ENCODE assay signal across 13 mouse cellular contexts in genomic region chr2:167611287-167611686, GRCm38 (mm10). TPM values are rescaled to one million over a fixed set of nuclear protein-coding genes. Genes with fewer than 3 reads are reported as not detected.
DNase-seq lines count a peak whose midpoint lies in the region; ATAC-seq and TF ChIP-seq lines count a peak whose summit lies in the region.
"Had no signal": no experiment of that assay in that cellular context is flagged by ENCODE, and none has a peak within 500 bp of the region (broad histone marks: within the 10 kb centered on the region; RNA-seq: fewer than 3 reads in every experiment).

No protein-coding gene starts in this region.

- H3K4me3 ChIP-seq in embryonic facial prominence, embryonic 14.5 days (ENCODE audit: low read depth, low read length), result no peak overlapping the region
- H3K4me3 ChIP-seq in embryonic facial prominence, embryonic 10.5 days, result no peak overlapping the region
- H3K4me3 ChIP-seq in liver, embryonic 11.5 days (ENCODE audit: low read depth, low read length), result no peak overlapping the region
- H3K4me3 ChIP-seq in liver, postnatal 0 days (ENCODE audit: low read depth, low read length), result no peak overlapping the region
- H3K4me3 ChIP-seq in hindbrain, embryonic 10.5 days, result no peak overlapping the region
- H3K4me3 ChIP-seq: forebrain, embryonic 13.5 days; heart, embryonic 15.5 days had no signal

- WGBS in embryonic facial prominence, embryonic 14.5 days, result 92% methylated on average over 10 of the region's 10 CpGs
- WGBS in embryonic facial prominence, embryonic 10.5 days, result 92% methylated on average over 10 of the region's 10 CpGs
- 71% methylated on average over 10 of the region's 10 CpGs for WGBS in liver, embryonic 11.5 days
- 80% methylated on average over 10 of the region's 10 CpGs for WGBS in liver, postnatal 0 days (ENCODE audit: insufficient replicate concordance)
- 89% methylated on average over 10 of the region's 10 CpGs for WGBS in hindbrain, embryonic 10.5 days

- no peak overlapping the region for H3K4me2 ChIP-seq in embryonic facial prominence, embryonic 14.5 days (ENCODE audit: low read depth, low read length)
- H3K4me2 ChIP-seq in liver, embryonic 11.5 days, result no peak overlapping the region
- no peak overlapping the region for H3K4me2 ChIP-seq in liver, postnatal 0 days (ENCODE audit: low read depth, low read length)
- H3K4me2 ChIP-seq: forebrain, embryonic 13.5 days; heart, embryonic 15.5 days had no signal

- H3K9ac ChIP-seq in embryonic facial prominence, embryonic 14.5 days (ENCODE audit: low read depth, low read length), result no peak overlapping the region
- H3K9ac ChIP-seq in liver, embryonic 11.5 days (ENCODE audit: low read depth, low read length), result no peak overlapping the region
- no peak overlapping the region for H3K9ac ChIP-seq in liver, postnatal 0 days (replicated peaks)
- H3K9ac ChIP-seq: forebrain, embryonic 13.5 days; heart, embryonic 15.5 days had no signal

- TF ChIP-seq EP300 in liver, postnatal 0 days (IDR thresholded peaks at IDR 0.05; ENCODE audit: low read depth), result no peak

- DNase-seq in embryonic facial prominence, embryonic 14.5 days (ENCODE audit: low spot score), result peak; percentile 16
- DNase-seq in embryonic facial prominence, embryonic 10.5 days (ENCODE audit: low spot score), result no peak
- DNase-seq in liver, embryonic 11.5 days (ENCODE audit: low spot score), result no peak
- DNase-seq in liver (no peak), ZHBTc4 (ENCODE audit: low read depth, low spot score) (peak; percentile 42)
- DNase-seq in liver, postnatal 0 days, result no peak
- DNase-seq in adrenal gland, postnatal 4 days (ENCODE audit: low spot score in 2 of 2), result no peak
- DNase-seq in hindbrain, embryonic 10.5 days (ENCODE audit: low spot score), result no peak
- DNase-seq: adrenal gland, postnatal 10 days; cerebellum, adult 11 months; gastrocnemius, postnatal 25 days had no signal

- H3K36me3 ChIP-seq in embryonic facial prominence, embryonic 14.5 days (ENCODE audit: control insufficient read depth, insufficient read depth, low read length), result peaks cover 62% of the 10 kb centered on the region
- H3K36me3 ChIP-seq in embryonic facial prominence, embryonic 10.5 days (replicated peaks), result peaks cover 88% of the 10 kb centered on the region
- peaks cover 44% of the 10 kb centered on the region for H3K36me3 ChIP-seq in liver, embryonic 11.5 days (ENCODE audit: control insufficient read depth, insufficient read depth, low read length)
- peaks cover 63% of the 10 kb centered on the region for H3K36me3 ChIP-seq in liver, postnatal 0 days (replicated peaks; ENCODE audit: insufficient read depth, low read length)
- H3K36me3 ChIP-seq in hindbrain, embryonic 10.5 days, result peaks cover 87% of the 10 kb centered on the region

- H3K27me3 ChIP-seq in embryonic facial prominence, embryonic 14.5 days (replicated peaks; ENCODE audit: control insufficient read depth, insufficient read depth, low read length), result no peaks in the 10 kb centered on the region
- no peaks in the 10 kb centered on the region for H3K27me3 ChIP-seq in embryonic facial prominence, embryonic 10.5 days (replicated peaks; ENCODE audit: low read depth, poor library complexity, severe bottlenecking)
- no peaks in the 10 kb centered on the region for H3K27me3 ChIP-seq in liver, embryonic 11.5 days (replicated peaks; ENCODE audit: control insufficient read depth, insufficient read depth, low read length)
- H3K27me3 ChIP-seq in liver, postnatal 0 days (ENCODE audit: insufficient read depth, low read length), result no peaks in the 10 kb centered on the region
- H3K27me3 ChIP-seq in hindbrain, embryonic 10.5 days (ENCODE audit: insufficient read depth, poor library complexity, severe bottlenecking), result no peaks in the 10 kb centered on the region
- H3K27me3 ChIP-seq: forebrain, embryonic 13.5 days; heart, embryonic 15.5 days had no signal

- H3K27ac ChIP-seq in embryonic facial prominence, embryonic 14.5 days (replicated peaks; ENCODE audit: low read depth, low read length), result no peak overlapping the region
- H3K27ac ChIP-seq in embryonic facial prominence, embryonic 10.5 days (replicated peaks), result no peak overlapping the region
- no peak overlapping the region for H3K27ac ChIP-seq in liver, embryonic 11.5 days (ENCODE audit: low read depth, low read length)
- H3K27ac ChIP-seq in liver, postnatal 0 days (ENCODE audit: low read depth), result no peak overlapping the region
- no peak overlapping the region for H3K27ac ChIP-seq in hindbrain, embryonic 10.5 days
- H3K27ac ChIP-seq: forebrain, embryonic 13.5 days; heart, embryonic 15.5 days had no signal

- peak; percentile 56 for TF ChIP-seq CTCF in liver, postnatal 0 days (IDR thresholded peaks at IDR 0.05; ENCODE audit: low read depth)

- H3K4me1 ChIP-seq in embryonic facial prominence, embryonic 14.5 days (ENCODE audit: control insufficient read depth, insufficient read depth, low read length), result no peaks in the 10 kb centered on the region
- H3K4me1 ChIP-seq in embryonic facial prominence, embryonic 10.5 days, result 0 out of 2 replicates have a peak, but pooled peaks cover 2% of the 10 kb centered on the region
- 0 out of 2 replicates have a peak, but pooled peaks cover 4% of the 10 kb centered on the region for H3K4me1 ChIP-seq in liver, embryonic 11.5 days (replicated peaks; ENCODE audit: control insufficient read depth, insufficient read depth, low read length)
- H3K4me1 ChIP-seq in liver, postnatal 0 days (ENCODE audit: insufficient read depth), result no peaks in the 10 kb centered on the region
- H3K4me1 ChIP-seq in hindbrain, embryonic 10.5 days (replicated peaks), result peaks cover 14% of the 10 kb centered on the region
- H3K4me1 ChIP-seq: forebrain, embryonic 13.5 days had no signal

- no peaks in the 10 kb centered on the region for H3K9me3 ChIP-seq in embryonic facial prominence, embryonic 14.5 days (ENCODE audit: control insufficient read depth, low read length)
- H3K9me3 ChIP-seq in embryonic facial prominence, embryonic 10.5 days, result peaks cover 6% of the 10 kb centered on the region; the same call in 1 of the 2 replicates
- 0 out of 2 replicates have a peak, but pooled peaks cover 2% of the 10 kb centered on the region for H3K9me3 ChIP-seq in liver, embryonic 11.5 days (ENCODE audit: control insufficient read depth, low read length)
- H3K9me3 ChIP-seq in liver, postnatal 0 days (ENCODE audit: low read length), result no peaks in the 10 kb centered on the region
- peaks cover 9% of the 10 kb centered on the region; the same call in 1 of the 2 replicates for H3K9me3 ChIP-seq in hindbrain, embryonic 10.5 days
- H3K9me3 ChIP-seq: heart, embryonic 15.5 days had no signal

- ATAC-seq in embryonic facial prominence, embryonic 14.5 days (ENCODE audit: low read depth), result peak; percentile 23; the same call in 1 of the 2 replicates
- peak; percentile 64 for ATAC-seq in liver, embryonic 11.5 days (replicated peaks; ENCODE audit: low FRiP score)
- ATAC-seq in liver, postnatal 0 days, result no peak
- ATAC-seq: forebrain, embryonic 13.5 days had no signal

RNA-seq across cellular contexts. Expression of gene Ube2v1, which starts 20.6 kb away (rescaled TPM):
- polyA plus RNA-seq in embryonic facial prominence, embryonic 14.5 days (2014; fragmentation: Nextera tagmentation; extraction: Ambion mirVana), result 249 and 275 TPM in 2 replicates
- polyA plus RNA-seq in embryonic facial prominence, embryonic 10.5 days (2016; fragmentation: Nextera tagmentation; extraction: Ambion mirVana), result 384 and 394 TPM in 2 replicates
- 304 and 308 TPM in 2 replicates for polyA plus RNA-seq in liver, embryonic 11.5 days (2014; fragmentation: Nextera tagmentation; extraction: Ambion mirVana)
- 122 TPM in 2 replicates for polyA plus RNA-seq in liver, postnatal 0 days (2015; fragmentation: Nextera tagmentation; extraction: Ambion mirVana)
- total RNA-seq in adrenal gland, postnatal 4 days (2021), result 100 to 1,000 TPM; 194 to 200 TPM
- 385 and 396 TPM in 2 replicates for polyA plus RNA-seq in hindbrain, embryonic 10.5 days (2016; fragmentation: Nextera tagmentation; extraction: Ambion mirVana)

RNA-seq across cellular contexts. Expression of gene Gm20431, which starts 50.0 kb away (rescaled TPM):
- 9.1 and 11.6 TPM in 2 replicates for polyA plus RNA-seq in embryonic facial prominence, embryonic 14.5 days (2014; fragmentation: Nextera tagmentation; extraction: Ambion mirVana)
- polyA plus RNA-seq in embryonic facial prominence, embryonic 10.5 days (2016; fragmentation: Nextera tagmentation; extraction: Ambion mirVana), result 0.68 and 4.9 TPM in 2 replicates
- 3.8 and 4.9 TPM in 2 replicates for polyA plus RNA-seq in liver, embryonic 11.5 days (2014; fragmentation: Nextera tagmentation; extraction: Ambion mirVana)
- polyA plus RNA-seq in liver, postnatal 0 days (2015; fragmentation: Nextera tagmentation; extraction: Ambion mirVana), result 1.7 and 2.4 TPM in 2 replicates
- 10 to 100 TPM; 18.2 to 23.0 TPM for total RNA-seq in adrenal gland, postnatal 4 days (2021)
- 4.1 and 6.7 TPM in 2 replicates for polyA plus RNA-seq in hindbrain, embryonic 10.5 days (2016; fragmentation: Nextera tagmentation; extraction: Ambion mirVana)

Comparison
In these comparisons a context has a peak if more than half of its experiments do, and no peak if none do; other contexts are left out.
1. DNase-seq: peak in embryonic facial prominence, embryonic 14.5 days (single experiment) and ZHBTc4 (single experiment); none in embryonic facial prominence, embryonic 10.5 days (single experiment), liver, embryonic 11.5 days (single experiment), liver (single experiment), liver, postnatal 0 days (single experiment), adrenal gland, postnatal 4 days (0 of 2) and hindbrain, embryonic 10.5 days (single experiment).